Mouse (Mus musculus) brain, embryonic 14.5 days (tissue): ENCODE results near the gene Hoxc10.

Experiments used
- CTCF ChIP-seq: fragments of 200-500 bp; IDR thresholded peaks from 2 replicates; pipeline ENCODE4 v1.5.1; 2012; ENCODE audit warnings: inconsistent platforms, mild to moderate bottlenecking, moderate library complexity, borderline replicate concordance; ENCODE audit not compliant: insufficient read depth, insufficient read length; ENCODE audit errors: extremely low read depth
- POLR2A ChIP-seq: fragments of 200-500 bp; IDR thresholded peaks from 2 replicates; pipeline ENCODE4 v1.6.1; 2012; ENCODE audit warnings: mild to moderate bottlenecking, inconsistent platforms, borderline replicate concordance; ENCODE audit not compliant: poor library complexity, insufficient read depth, insufficient read length, severe bottlenecking; ENCODE audit errors: extremely low read depth

GRCm38 (mm10) chr15:102999183-102999831 is 32.7 kb downstream of the Hoxc10 start:
- no peak for TF ChIP-seq POLR2A
- no peak for TF ChIP-seq CTCF
